Mouse (Mus musculus) embryonic facial prominence, embryonic 12.5 days (tissue): ENCODE data around the gene Syngap1. TPM values are rescaled to one million over a fixed set of nuclear protein-coding genes. Genes with fewer than 3 reads are reported as not detected.
"Not testable (repeated sequence)": the region's sequence is repeated elsewhere in the genome, so short reads cannot be mapped to it uniquely, and the experiment has no call there.

Experiments
- ATAC-seq: fragments of 200-750 bp; cut with Nextera tagmentation; 2 replicates; pipeline ENCODE4 v1.8.0; 2017; ENCODE audit not compliant: insufficient number of reproducible peaks, insufficient read depth, low FRiP score, low TSS enrichment
- H3K27ac ChIP-seq: fragments of 300-500 bp; sonication (generic); 2 replicates; pipeline ENCODE4 v1.5.1; 2016; ENCODE audit warnings: mild to moderate bottlenecking
- H3K27me3 ChIP-seq: fragments of 300-500 bp; sonication (generic); 2 replicates; pipeline ENCODE4 v1.6.1; 2016; ENCODE audit warnings: mild to moderate bottlenecking, moderate library complexity
- H3K36me3 ChIP-seq: fragments of 300-500 bp; sonication (generic); 2 replicates; pipeline ENCODE4 v1.6.1; 2016; ENCODE audit warnings: mild to moderate bottlenecking
- H3K4me1 ChIP-seq: fragments of 300-500 bp; sonication (generic); 2 replicates; pipeline ENCODE4 v1.6.1; 2016
- H3K4me2 ChIP-seq: fragments of 300-500 bp; sonication (generic); replicated peaks from 2 replicates; pipeline ENCODE4 v1.6.1; 2016; ENCODE audit warnings: mild to moderate bottlenecking, moderate library complexity
- H3K4me3 ChIP-seq: fragments of 300-500 bp; sonication (generic); 2 replicates; pipeline ENCODE4 v1.5.1; 2016; ENCODE audit warnings: mild to moderate bottlenecking
- H3K9ac ChIP-seq: fragments of 300-500 bp; sonication (generic); 2 replicates; pipeline ENCODE4 v1.6.1; 2016; ENCODE audit warnings: mild to moderate bottlenecking, moderate library complexity
- H3K9me3 ChIP-seq: fragments of 300-500 bp; sonication (generic); 2 replicates; pipeline ENCODE4 v1.6.1; 2016; ENCODE audit warnings: mild to moderate bottlenecking, moderate library complexity
- WGBS: fragments of 180-500 bp; shearing (Covaris S2); methylation state at CpG from one replicate; pipeline ENCODE4 v1.1.7; 2016; 5-methylcytosine and 5-hydroxymethylcytosine counted together
- polyA plus RNA-seq: library from polyadenylated mRNA; unstranded; fragments of >200 nt; fragmentation: Nextera tagmentation; extraction: Ambion mirVana; gene quantifications from 2 replicates; pipeline ENCODE4 v1.2.1, GENCODE M21; 2016

The Syngap1 gene
- polyA plus RNA-seq: 2.5 and 4.0 TPM in 2 replicates

- 0 out of 2 replicates have a peak, but pooled peaks have one; percentile 19 for ATAC-seq
- Histone ChIP-seq H3K9ac (peak within 1 kb of the TSS; percentile 77), H3K4me3 (peak within 1 kb of the TSS; percentile 74), H3K27ac (peak within 1 kb of the TSS; percentile 97), H3K4me2 (peak within 1 kb of the TSS; percentile 97), H3K4me1 (peaks cover 50% of the 10 kb centered on the region), H3K9me3 (no peaks in the 10 kb centered on the region), H3K27me3 (no peaks in the 10 kb centered on the region), H3K36me3 (peaks cover 13% of the 10 kb centered on the region)
- WGBS: 1% methylated on average over 22 of the region's 24 CpGs
These were observed at the start of gene Syngap1 for GRCm38 (mm10) chr17:26941031-26941789. TSS of gene Syngap1 (plus strand) at chr17:26941253.

- peaks cover 11% of the 10 kb centered on the region; the same call in 1 of the 2 replicates for H3K27me3 ChIP-seq
- no peaks in the 10 kb centered on the region for H3K36me3 ChIP-seq
- peaks cover 11% of the 10 kb centered on the region; the same call in 1 of the 2 replicates for H3K4me1 ChIP-seq
- H3K4me2 ChIP-seq: no peak overlapping the region
- 44% methylated on average over 16 of the region's 16 CpGs for WGBS
- no peak overlapping the region for H3K4me3 ChIP-seq
- no peak overlapping the region for H3K9ac ChIP-seq
- no peak for ATAC-seq
- no peaks in the 10 kb centered on the region for H3K9me3 ChIP-seq
- no peak overlapping the region for H3K27ac ChIP-seq
These were observed 48.2 kb upstream of the Syngap1 start for GRCm38 (mm10) chr17:26892635-26893375.

GRCm38 (mm10) chr17:26893492-26893891 lies 47.6 kb upstream of the Syngap1 start:
- Histone ChIP-seq H3K27ac (no peak overlapping the region), H3K4me1 (peaks cover 11% of the 10 kb centered on the region; the same call in 1 of the 2 replicates), H3K9me3 (no peaks in the 10 kb centered on the region), H3K36me3 (no peaks in the 10 kb centered on the region), H3K4me3 (no peak overlapping the region), H3K4me2 (no peak overlapping the region), H3K9ac (no peak overlapping the region), H3K27me3 (peaks cover 11% of the 10 kb centered on the region; the same call in 1 of the 2 replicates)
- ATAC-seq: no peak
- whole genome bisulfite sequencing: 54% methylated on average over 6 of the region's 6 CpGs

GRCm38 (mm10) chr17:26894342-26894741 lies 46.7 kb upstream of the Syngap1 start:
- no peak overlapping the region for H3K9ac ChIP-seq
- H3K27ac ChIP-seq: no peak overlapping the region
- H3K36me3 ChIP-seq: no peaks in the 10 kb centered on the region
- peaks cover 11% of the 10 kb centered on the region; the same call in 1 of the 2 replicates for H3K4me1 ChIP-seq
- H3K27me3 ChIP-seq: peaks cover 11% of the 10 kb centered on the region; the same call in 1 of the 2 replicates
- 86% methylated on average over 6 of the region's 6 CpGs for WGBS
- H3K4me3 ChIP-seq: no peak overlapping the region
- no peak for ATAC-seq
- H3K4me2 ChIP-seq: no peak overlapping the region
- no peaks in the 10 kb centered on the region for H3K9me3 ChIP-seq

GRCm38 (mm10) chr17:26895578-26895977 lies 45.5 kb upstream of the Syngap1 start:
- Histone ChIP-seq H3K27ac (no peak overlapping the region), H3K9ac (no peak overlapping the region), H3K4me1 (peaks cover 11% of the 10 kb centered on the region; the same call in 1 of the 2 replicates), H3K4me2 (no peak overlapping the region), H3K9me3 (no peaks in the 10 kb centered on the region), H3K4me3 (no peak overlapping the region), H3K36me3 (no peaks in the 10 kb centered on the region), H3K27me3 (peaks cover 11% of the 10 kb centered on the region; the same call in 1 of the 2 replicates)
- 12% methylated on average over 10 of the region's 10 CpGs for WGBS
- 0 out of 2 replicates have a peak, but pooled peaks have one; percentile 26 for ATAC-seq

- H3K27me3 ChIP-seq: peaks cover 6% of the 10 kb centered on the region; the same call in 1 of the 2 replicates
- H3K36me3 ChIP-seq: no peaks in the 10 kb centered on the region
- H3K9me3 ChIP-seq: no peaks in the 10 kb centered on the region
- no peak overlapping the region for H3K4me2 ChIP-seq
- WGBS: 82% methylated on average over 6 of the region's 6 CpGs
- no peaks in the 10 kb centered on the region for H3K4me1 ChIP-seq
- H3K4me3 ChIP-seq: no peak overlapping the region
- no peak for ATAC-seq
- H3K27ac ChIP-seq: no peak overlapping the region
- H3K9ac ChIP-seq: no peak overlapping the region
These were observed 40.1 kb upstream of the Syngap1 start for GRCm38 (mm10) chr17:26900916-26901315.

GRCm38 (mm10) chr17:26904320-26904719 lies 36.7 kb upstream of the Syngap1 start:
- no peak for ATAC-seq
- H3K9ac ChIP-seq: no peak overlapping the region
- no peak overlapping the region for H3K27ac ChIP-seq
- H3K36me3 ChIP-seq: no peaks in the 10 kb centered on the region
- no peak overlapping the region for H3K4me2 ChIP-seq
- H3K4me3 ChIP-seq: no peak overlapping the region
- H3K9me3 ChIP-seq: peaks cover 7% of the 10 kb centered on the region; the same call in 1 of the 2 replicates
- no peaks in the 10 kb centered on the region for H3K27me3 ChIP-seq
- H3K4me1 ChIP-seq: no peaks in the 10 kb centered on the region
- WGBS: 58% methylated on average over 5 of the region's 5 CpGs

- H3K27ac ChIP-seq, H3K4me3 ChIP-seq, H3K4me1 ChIP-seq, H3K9ac ChIP-seq, H3K9me3 ChIP-seq, ATAC-seq, H3K4me2 ChIP-seq, H3K36me3 ChIP-seq, H3K27me3 ChIP-seq: not testable (repeated sequence)
- WGBS: 91% methylated on average over 15 of the region's 15 CpGs
These were observed 33.5 kb upstream of the Syngap1 start for GRCm38 (mm10) chr17:26907506-26907905.

GRCm38 (mm10) chr17:26915248-26915647 lies 25.8 kb upstream of the Syngap1 start:
- Histone ChIP-seq H3K36me3 (no peaks in the 10 kb centered on the region), H3K9ac (no peak overlapping the region), H3K27me3 (no peaks in the 10 kb centered on the region), H3K27ac (no peak overlapping the region), H3K4me3 (no peak overlapping the region), H3K4me2 (no peak overlapping the region), H3K9me3 (no peaks in the 10 kb centered on the region), H3K4me1 (0 out of 2 replicates have a peak, but pooled peaks cover 5% of the 10 kb centered on the region)
- no peak for ATAC-seq
- WGBS: 40% methylated on average over 1 of the region's 1 CpGs

GRCm38 (mm10) chr17:26916711-26917482 lies 24.2 kb upstream of the Syngap1 start, which contains the start of gene Kifc5b:
TSS of gene Kifc5b (plus strand) at chr17:26917091.
- Histone ChIP-seq H3K27ac (0 out of 2 replicates have a peak within 1 kb of the TSS, but pooled peaks have one; percentile 60), H3K4me2 (peak within 1 kb of the TSS; percentile 65), H3K36me3 (peaks cover 9% of the 10 kb centered on the region; the same call in 1 of the 2 replicates), H3K27me3 (no peaks in the 10 kb centered on the region), H3K9ac (peak within 1 kb of the TSS; percentile 67), H3K4me1 (0 out of 2 replicates have a peak, but pooled peaks cover 5% of the 10 kb centered on the region), H3K4me3 (peak within 1 kb of the TSS; percentile 73), H3K9me3 (no peaks in the 10 kb centered on the region)
- under 1% methylated on average over 59 of the region's 72 CpGs for WGBS
- ATAC-seq: peak; percentile 98

GRCm38 (mm10) chr17:26917560-26917959 lies 23.5 kb upstream of the Syngap1 start:
- Histone ChIP-seq H3K4me3 (peak overlapping the region; percentile 73), H3K4me2 (peak overlapping the region; percentile 65), H3K9ac (peak overlapping the region; percentile 67)
- H3K27me3 ChIP-seq, H3K36me3 ChIP-seq, H3K27ac ChIP-seq, H3K4me1 ChIP-seq, ATAC-seq, H3K9me3 ChIP-seq: not testable (repeated sequence)
- 2% methylated on average over 12 of the region's 12 CpGs for WGBS
